Mouse (Mus musculus): ENCODE results near the gene Ddr2.
A peak's percentile ranks its signal among the peaks of the same experiment; 100 is the strongest.

Gene Ddr2

DNA sequence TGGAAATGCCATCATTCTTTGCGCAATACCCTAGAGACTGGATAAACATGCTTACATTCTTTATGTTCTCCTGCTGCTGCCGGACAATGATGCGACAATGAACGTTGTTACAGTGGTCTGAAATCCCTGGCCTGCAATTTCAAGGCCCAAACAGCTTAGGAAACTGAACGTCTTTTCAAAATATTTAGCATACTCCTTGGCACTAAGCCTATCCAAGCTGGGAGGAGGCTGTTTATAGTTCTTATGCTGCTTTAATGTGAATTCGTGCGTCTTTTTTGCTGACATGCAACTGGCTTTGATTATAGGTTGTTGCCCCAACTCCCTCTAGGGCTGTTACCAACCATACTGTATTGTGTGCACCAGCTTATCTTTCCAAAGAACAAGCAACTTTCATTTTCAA, 161.7 kb downstream of the Ddr2 start:
- DNase-seq (ENCODE audit: low read depth, low spot score): no peak

DNA sequence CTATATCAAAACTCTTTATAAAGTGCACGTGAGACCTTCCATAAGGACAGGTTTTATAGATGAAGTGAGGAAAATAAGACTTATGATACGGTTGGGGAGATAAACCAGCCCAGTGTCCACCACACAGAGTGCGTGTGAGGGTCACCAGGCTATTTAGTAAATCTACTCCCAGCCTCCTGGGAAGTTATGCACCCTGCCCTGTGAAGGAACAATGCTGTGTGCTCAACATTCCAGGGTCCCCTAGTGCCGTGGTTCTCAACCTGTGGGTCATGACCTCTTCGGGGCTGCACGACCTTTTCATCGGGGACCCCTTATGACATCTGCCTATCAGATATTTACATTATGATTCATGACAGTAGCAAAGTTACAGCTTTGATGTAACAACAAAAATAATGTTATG, 162.3 kb downstream of the Ddr2 start:
- DNase-seq (ENCODE audit: low read depth, low spot score): no peak

DNA sequence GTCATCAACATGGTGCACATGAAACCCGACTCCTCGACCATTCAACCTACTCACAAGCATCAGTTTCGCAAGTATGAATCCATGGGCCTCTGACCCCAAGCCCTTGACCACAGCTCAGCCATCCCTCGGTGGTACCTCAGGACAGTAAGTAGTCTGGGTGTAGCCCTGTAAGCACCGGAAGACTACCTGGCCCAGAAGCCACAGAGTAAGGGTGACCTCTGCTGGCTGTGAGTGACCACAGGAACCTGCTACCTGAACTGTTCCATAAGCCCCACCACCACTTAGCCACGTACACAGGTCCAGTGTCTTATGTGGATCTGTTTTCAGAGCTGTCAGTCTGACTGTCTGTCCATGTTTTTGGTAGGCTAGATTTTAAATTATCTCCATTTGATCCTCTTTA, 162.9 kb downstream of the Ddr2 start:
- DNase-seq (ENCODE audit: low read depth, low spot score): no peak

DNA sequence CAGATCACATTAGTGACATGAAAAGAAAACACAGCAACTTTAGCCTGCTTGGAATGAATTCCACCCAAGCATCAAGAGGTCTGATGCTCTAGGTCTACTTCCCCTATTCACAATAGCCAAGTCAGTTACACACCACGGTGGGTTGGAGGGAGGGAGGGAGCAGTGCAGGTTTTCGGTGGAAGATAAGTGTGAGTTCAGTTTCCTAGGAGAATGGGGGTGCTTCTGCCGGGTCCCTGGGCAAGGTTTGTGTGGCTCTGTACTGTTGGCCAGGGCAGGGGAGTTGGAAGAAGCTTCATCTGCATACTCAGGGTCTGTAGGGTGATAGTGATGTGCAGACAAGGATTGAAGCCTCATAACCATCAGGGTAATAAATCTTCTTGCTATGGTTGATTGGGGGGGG, 164.6 kb downstream of the Ddr2 start:
- DNase-seq (ENCODE audit: low read depth, low spot score): no peak

DNA sequence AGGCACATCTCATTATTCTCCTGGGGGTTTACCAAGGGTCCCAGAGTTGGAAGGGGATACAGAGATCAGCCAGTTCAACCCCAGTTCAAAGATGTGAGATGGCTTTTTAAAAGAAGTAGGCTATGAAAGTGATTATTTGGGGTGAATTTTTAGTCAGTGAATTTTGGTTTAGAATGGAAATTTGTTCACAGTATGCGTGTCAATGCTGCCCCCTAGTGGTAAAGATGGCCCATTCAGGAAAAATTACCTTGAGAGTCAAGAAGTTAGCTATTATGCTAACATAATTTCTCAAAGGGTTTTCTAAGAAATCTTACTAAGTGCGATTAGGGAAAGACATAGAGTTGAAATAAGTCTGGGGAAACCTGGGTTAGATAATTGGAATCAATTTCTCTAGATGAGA, 171.2 kb downstream of the Ddr2 start:
- peak; percentile 65 for DNase-seq (ENCODE audit: low read depth, low spot score)

DNA sequence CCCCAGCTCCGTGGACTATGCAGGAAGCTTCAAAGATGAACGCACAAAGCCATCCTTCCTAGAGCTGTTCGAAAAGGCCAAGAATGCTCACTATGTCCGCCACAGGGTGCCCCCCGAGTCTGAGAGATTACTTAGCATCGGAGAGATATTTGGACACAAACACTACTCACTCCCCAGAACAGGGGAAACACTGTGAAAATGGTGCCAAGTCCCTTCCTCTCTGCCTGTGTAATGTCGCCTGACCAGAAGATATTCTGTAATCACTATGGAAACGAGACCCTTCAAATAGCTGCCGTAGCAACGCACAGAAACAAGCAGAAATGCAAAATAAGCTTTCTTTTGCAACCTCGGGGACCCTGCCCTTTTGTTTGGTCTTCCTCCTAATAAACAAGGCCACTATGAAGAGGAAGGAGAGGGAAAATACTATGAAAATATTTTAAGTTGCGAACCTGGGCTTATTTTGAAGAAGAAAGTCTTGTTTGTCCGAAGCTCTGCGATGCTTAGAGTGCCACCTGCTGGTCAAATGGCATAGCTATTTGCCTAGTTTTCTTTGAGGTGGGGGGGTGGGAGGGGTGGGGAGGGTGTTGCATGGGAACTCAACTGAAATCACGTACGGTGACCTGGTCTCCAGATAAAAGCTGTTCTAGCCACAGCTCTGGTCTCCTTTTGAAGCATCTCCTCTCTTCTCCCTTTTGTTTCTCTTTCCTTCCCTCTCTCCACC, 176.4 kb downstream of the Ddr2 start:
- peak; percentile 91 for DNase-seq (ENCODE audit: low read depth, low spot score)

DNA sequence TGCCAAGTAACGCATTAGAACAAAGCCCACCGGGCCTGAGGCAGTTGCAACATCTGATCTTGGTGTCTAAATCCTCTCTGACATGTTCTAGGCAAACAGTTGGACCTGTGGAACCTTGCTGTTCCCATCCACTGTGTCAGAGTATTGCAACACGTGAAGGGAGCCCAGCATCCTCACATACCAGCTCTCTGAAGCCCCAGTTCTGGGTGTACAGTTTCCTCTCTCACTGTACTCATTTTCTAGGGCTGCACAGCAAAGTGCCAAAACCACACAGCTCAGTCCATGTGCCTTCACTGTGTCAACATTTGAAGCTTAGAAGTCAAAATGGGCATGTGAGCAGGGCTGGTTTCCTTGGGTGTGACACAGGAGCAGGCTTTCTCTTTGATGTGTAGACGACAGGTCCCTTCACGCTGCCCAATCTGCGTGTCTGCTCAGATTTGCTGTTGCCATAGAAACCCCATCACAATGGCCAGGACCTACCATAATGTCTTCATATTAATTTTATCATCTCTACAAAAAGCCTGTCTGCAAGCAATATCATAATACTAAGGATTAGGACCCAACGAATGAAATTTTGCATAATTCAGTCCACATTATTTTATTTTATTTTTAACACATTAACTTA, 178.3 kb downstream of the Ddr2 start:
- DNase-seq (ENCODE audit: low read depth, low spot score): no peak

DNA sequence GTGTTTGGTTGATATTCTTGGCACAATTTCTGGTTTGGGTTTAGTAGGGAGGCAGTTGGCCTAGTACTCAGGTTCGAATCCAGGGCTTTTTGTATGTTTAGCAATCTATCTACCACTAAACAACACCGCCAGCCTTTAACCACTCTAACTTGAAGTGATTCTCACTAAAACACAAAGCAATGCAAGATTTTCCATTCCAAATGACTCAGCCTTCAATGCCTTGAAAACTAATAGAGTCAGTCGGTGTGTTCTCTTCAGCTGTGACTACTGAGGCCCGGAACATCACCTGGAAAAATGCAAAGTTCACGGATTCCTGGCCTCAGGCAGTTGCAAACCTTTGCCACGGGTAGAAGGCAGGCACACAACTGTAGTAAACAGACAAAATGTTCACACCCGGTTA, 178.9 kb downstream of the Ddr2 start:
- DNase-seq (ENCODE audit: low read depth, low spot score): no peak

DNA sequence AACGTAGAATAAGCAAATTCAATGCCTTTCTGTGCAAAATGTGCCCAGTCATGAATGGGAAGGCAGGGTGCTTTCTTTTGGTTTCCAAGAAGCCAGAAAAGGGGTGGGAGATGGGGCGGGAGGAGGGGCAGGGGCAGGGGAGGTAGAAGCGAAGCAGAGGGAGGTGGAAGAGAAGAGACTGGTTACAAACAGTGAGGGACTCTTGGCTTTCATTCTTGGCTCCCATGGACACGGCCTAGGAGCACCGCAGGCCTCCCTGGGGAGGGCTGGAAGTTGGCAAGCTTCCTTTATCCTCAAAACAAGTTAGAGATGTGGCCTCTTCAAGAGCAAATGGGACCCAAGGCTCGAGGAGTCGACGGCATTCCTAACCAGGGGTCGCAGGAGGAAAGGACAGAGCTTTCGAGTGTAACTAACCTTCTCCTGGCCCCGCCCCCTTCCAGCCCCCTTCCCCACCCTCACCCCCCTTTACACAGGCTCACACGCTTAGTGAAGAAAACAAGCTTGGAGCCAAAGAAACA, 182.0 kb downstream of the Ddr2 start, which contains the start of gene Ccdc190:
TSS of gene Ccdc190 (plus strand) at position 195 of the 518 bp plus-strand sequence.
- DNase-seq (ENCODE audit: low read depth, low spot score): peak; percentile 24

DNA sequence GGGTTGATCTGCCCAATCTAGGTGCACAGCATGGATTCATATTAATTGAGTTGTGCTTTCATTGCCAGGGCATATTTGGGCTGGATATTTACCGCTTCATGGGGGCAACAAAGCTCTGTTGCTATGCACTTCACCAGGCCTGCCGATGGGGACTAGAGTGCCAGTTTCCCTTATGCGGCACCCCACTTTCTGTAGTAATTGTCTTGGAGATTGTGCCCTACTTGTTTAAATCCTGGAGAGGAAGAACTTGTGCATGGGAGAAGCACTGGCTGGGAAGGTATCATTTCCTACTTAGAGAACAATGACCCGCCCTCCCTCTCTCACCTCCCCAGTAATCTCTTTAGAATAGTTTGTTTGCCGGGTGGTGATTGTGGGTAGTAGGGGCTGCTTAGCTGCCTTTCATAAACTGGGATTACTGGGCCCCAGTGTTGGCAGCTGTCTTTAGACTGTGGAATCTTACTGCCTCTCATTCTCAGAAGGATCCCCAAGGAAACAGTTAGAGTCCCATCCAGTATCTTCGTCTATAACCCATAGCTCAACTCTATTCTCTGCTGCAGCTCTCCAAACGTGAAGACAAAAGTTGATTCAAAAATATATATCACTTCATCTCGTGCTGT, 182.7 kb downstream of the Ddr2 start:
- DNase-seq (ENCODE audit: low read depth, low spot score): no peak

DNA sequence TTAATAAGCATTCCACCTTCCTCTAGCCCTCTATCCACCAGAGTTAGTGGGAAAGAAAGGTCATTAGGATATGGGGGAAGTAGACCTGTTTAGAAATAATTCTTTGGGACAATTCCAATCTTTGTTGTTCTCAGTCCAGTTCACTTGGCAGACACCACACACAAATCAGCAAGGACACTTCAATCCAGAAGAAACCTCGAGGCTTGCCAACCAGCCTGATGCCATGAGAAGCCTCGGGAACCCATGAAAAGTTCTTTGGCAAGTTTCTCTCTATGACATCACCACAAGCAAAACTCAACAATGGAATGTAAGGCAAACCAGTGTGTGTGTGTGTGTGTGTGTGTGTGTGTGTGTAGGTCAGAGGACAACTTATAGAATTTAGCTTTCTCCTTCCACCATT, 186.0 kb downstream of the Ddr2 start:
- no peak for DNase-seq (ENCODE audit: low read depth, low spot score)

All from brain, adult 2 months (tissue).